Mouse (Mus musculus) erythroblast, adult 5-6 weeks (primary cell): ENCODE data around the gene Ubxn1. TPM values are rescaled to one million over a fixed set of nuclear protein-coding genes. Genes with fewer than 3 reads are reported as not detected.
"Not testable (repeated sequence)": the region's sequence is repeated elsewhere in the genome, so short reads cannot be mapped to it uniquely, and the experiment has no call there.

Source experiments
- ATAC-seq: replicated peaks from 2 replicates; pipeline ENCODE4 v1.8.0; 2016; ENCODE audit warnings: moderate number of reproducible peaks, mild to moderate bottlenecking, moderate TSS enrichment, inconsistent platforms; ENCODE audit not compliant: poor library complexity, low FRiP score, severe bottlenecking
- total RNA-seq, 2 experiments: library from RNA; stranded (forward) in 1 of 2; stranded (reverse) in 1 of 2; fragments of 150-400 nt in 1 of 2; fragments of 200-764, 138-1000 nt in 1 of 2; gene quantifications; 2 replicates each; pipeline versions ENCODE4 v1.2.3 to v1.2.4; 2015 to 2017; ENCODE audit warnings: low replicate concordance in 2 of 2

Gene Ubxn1
- total RNA-seq, 2 experiments from 2014 or later = 20.6 to 43.0 TPM

- ATAC-seq = not testable (repeated sequence)
These were observed 24.9 kb downstream of the Ubxn1 start for GRCm38 (mm10) chr19:8896231-8896630.

- peak; percentile 47 for ATAC-seq
These were observed 26.0 kb downstream of the Ubxn1 start for GRCm38 (mm10) chr19:8897211-8897864.

DNA sequence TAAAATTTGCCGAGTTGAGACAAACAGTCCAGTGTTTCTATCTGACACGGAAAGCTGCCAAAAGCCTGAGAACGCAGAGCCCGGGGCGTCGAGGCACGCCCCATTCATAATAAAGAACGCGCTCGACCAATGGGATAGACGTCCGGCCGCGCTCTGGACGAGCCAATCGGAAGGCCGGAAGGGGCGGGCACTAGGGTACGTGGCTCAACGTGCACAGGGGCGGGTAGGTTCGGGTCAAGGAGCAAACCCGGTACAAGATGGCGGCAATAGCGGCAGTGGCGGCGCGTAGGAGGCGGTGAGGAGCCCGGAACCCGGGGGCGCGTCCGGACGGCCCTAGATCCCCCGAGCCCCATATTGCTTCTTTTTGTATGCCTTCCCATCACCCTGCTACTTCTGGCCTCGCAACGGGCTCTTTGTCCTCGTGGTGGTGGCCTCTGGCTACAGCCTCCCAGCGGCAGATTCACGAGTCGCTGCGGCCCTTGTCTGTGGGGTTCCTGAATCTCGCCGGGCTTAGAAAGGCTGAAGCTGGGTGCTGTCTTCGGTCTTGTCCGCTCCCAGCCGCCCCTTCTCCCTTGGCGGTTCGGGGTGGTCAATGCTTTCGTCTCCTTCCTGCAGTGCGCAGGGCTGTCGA lies 26.7 kb downstream of the Ubxn1 start, which contains the start of gene Ganab:
TSS of gene Ganab (plus strand) at position 207 of the 631 bp plus-strand sequence.
- ATAC-seq = peak; percentile 95

- ATAC-seq = peak; percentile 40
These were observed 27.3 kb downstream of the Ubxn1 start for GRCm38 (mm10) chr19:8898576-8898975.

- ATAC-seq = no peak
These were observed 27.8 kb downstream of the Ubxn1 start for GRCm38 (mm10) chr19:8899079-8899478.

DNA sequence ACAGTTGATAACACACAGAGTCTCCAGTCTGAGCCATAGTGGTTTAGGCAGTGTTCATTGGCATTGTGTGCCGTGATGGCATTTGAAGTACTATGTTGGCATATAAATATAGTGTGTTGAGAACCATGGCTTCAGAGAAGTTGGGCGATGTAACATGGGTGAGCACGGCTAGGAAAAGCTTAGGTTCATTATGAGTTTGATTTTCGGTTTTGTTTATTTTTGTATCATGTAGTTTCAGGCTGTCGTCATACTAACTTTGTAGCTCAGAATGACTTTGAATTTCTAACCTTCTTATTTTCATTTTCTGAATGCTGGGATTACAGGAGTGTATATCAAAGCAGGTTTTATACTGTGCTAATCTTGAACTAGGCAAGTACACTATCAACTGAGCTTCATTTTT lies 32.1 kb downstream of the Ubxn1 start:
- no peak for ATAC-seq

GRCm38 (mm10) chr19:8908531-8908930 lies 37.2 kb downstream of the Ubxn1 start:
- no peak for ATAC-seq

- no peak for ATAC-seq
These were observed 40.5 kb downstream of the Ubxn1 start for GRCm38 (mm10) chr19:8911810-8912209.

GRCm38 (mm10) chr19:8914212-8914611 lies 42.9 kb downstream of the Ubxn1 start:
- ATAC-seq = no peak

DNA sequence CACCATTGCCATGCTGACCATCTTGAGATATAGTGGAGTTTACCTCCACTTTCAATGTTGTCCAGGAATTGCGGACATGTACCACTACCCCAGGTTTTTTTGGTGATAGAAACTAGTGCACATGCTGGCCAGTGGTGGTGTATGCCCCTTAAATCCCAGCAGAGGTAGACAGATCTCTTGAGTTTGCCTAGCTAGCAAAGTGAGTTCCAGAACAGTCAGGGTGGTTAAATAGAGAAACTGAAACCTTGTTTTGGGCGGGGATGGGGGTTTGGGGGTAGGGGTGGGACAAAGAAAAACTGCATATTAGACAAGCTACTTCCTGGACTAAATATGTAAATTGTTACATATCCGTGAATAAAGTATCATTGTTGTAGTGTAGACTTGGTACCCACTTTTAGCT lies 47.7 kb downstream of the Ubxn1 start:
- ATAC-seq = no peak

DNA sequence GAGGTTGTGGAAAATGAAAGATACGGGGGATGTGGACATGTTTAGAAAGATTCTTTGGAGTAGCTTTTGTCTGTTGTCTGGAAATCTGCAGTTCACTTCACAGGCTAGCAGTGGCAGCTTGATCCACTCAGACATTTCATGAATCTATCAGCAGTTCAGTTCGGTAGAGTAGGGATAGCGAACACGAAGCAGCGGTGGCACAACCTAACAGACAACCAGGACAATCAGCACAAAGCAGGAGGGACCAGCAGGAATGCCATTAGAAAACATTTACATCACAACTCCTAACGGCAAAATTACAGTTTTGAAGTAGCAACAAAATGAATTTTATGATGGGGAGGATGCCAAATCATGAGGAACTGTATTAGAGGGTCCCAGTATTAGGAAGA lies 48.4 kb downstream of the Ubxn1 start:
- ATAC-seq = no peak

DNA sequence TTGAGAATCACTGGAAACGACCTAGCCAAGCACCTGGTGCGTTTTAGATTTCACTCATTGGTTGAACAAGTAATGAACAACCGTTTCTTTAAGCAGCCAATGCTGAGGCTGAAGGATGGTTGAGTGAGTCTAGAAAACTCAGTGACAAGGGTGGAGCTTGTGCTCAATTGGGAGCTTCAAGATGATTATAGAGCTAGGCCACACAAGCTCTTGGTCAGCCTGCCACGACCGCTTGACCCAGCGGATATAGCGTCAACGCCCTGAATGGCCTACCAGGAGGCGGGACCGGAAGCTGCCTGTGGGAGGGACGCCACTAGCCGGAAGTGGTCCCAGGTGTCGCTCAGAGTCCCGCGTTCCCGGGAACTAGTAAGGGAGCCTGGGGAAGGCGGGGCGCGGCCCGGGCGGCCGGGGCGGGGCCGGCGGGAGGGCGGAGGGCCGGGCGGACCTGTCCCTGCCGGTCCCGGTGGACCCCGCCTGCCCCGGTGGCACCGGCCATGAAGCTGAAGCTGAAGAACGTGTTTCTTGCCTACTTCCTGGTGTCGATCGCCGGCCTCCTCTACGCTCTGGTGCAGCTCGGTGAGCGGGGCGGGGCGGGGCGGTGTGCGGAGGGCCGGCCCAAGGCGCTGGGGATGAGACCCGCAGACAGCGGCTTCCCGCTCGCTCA lies 48.9 kb downstream of the Ubxn1 start, which contains the start of gene B3gat3:
TSS of gene B3gat3 (plus strand) at position 302 of the 664 bp plus-strand sequence.
- ATAC-seq = peak; percentile 92

- ATAC-seq = peak; percentile 73
These were observed 49.6 kb downstream of the Ubxn1 start for GRCm38 (mm10) chr19:8920836-8921291.

DNA sequence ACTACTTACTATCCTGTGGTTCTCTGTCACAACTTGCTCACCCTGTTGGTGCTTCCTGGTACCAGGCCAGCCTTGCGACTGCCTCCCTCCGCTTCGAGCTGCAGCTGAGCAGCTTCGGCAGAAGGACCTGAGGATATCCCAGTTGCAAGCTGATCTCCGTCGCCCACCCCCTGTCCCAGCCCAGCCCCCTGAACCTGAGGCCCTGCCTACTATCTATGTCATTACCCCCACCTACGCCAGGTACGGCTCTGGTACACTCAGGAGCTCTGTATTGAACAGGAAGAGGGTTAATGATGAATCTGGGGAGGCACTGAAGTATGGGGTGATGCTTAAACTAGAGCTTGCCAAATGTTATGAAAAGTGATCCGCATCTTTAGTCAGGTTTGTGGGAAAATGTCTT lies 50.4 kb downstream of the Ubxn1 start:
- no peak for ATAC-seq

Other genes starting within 250 kb of the Ubxn1 start
Only the 30 nearest of the 32 such genes appear.
- 150 and 218 TPM in 2 replicates for gene Slc3a2, start 148.1 kb upstream of the Ubxn1 start, total RNA-seq (2015; ENCODE audit: low replicate concordance)
- 337 and 409 TPM in 2 replicates for gene Slc3a2, start 148.1 kb upstream of the Ubxn1 start, total RNA-seq (2017; ENCODE audit: low replicate concordance)
- 7.9 and 61.9 TPM in 2 replicates for gene Wdr74, start 135.7 kb upstream of the Ubxn1 start, total RNA-seq (2015; ENCODE audit: low replicate concordance)
- 15.3 and 18.3 TPM in 2 replicates for gene Wdr74, start 135.7 kb upstream of the Ubxn1 start, total RNA-seq (2017; ENCODE audit: low replicate concordance)
- gene 1700092M07Rik, start 130.8 kb upstream of the Ubxn1 start, total RNA-seq (2015; ENCODE audit: low replicate concordance) = not detected in 2 replicates
- not detected in 2 replicates for gene 1700092M07Rik, start 130.8 kb upstream of the Ubxn1 start, total RNA-seq (2017; ENCODE audit: low replicate concordance)
- gene Stx5a, start 130.1 kb upstream of the Ubxn1 start, total RNA-seq (2015; ENCODE audit: low replicate concordance) = 105 and 119 TPM in 2 replicates
- gene Stx5a, start 130.1 kb upstream of the Ubxn1 start, total RNA-seq (2017; ENCODE audit: low replicate concordance) = 161 and 226 TPM in 2 replicates
- 135 and 146 TPM in 2 replicates for gene Nxf1, start 114.4 kb upstream of the Ubxn1 start, total RNA-seq (2015; ENCODE audit: low replicate concordance)
- 35.0 and 81.7 TPM in 2 replicates for gene Nxf1, start 114.4 kb upstream of the Ubxn1 start, total RNA-seq (2017; ENCODE audit: low replicate concordance)
- gene Tmem223, start 100.5 kb upstream of the Ubxn1 start, total RNA-seq (2015; ENCODE audit: low replicate concordance) = 9.4 and 11.0 TPM in 2 replicates
- 3.1 and 6.8 TPM in 2 replicates for gene Tmem223, start 100.5 kb upstream of the Ubxn1 start, total RNA-seq (2017; ENCODE audit: low replicate concordance)
- 55.1 and 59.6 TPM in 2 replicates for gene Tmem179b, start 97.0 kb upstream of the Ubxn1 start, total RNA-seq (2015; ENCODE audit: low replicate concordance)
- gene Tmem179b, start 97.0 kb upstream of the Ubxn1 start, total RNA-seq (2017; ENCODE audit: low replicate concordance) = 24.3 and 37.4 TPM in 2 replicates
- 1.2 and 5.9 TPM in 2 replicates for gene Taf6l, start 85.1 kb upstream of the Ubxn1 start, total RNA-seq (2015; ENCODE audit: low replicate concordance)
- gene Taf6l, start 85.1 kb upstream of the Ubxn1 start, total RNA-seq (2017; ENCODE audit: low replicate concordance) = 1.0 and 9.5 TPM in 2 replicates
- gene Polr2g, start 72.9 kb upstream of the Ubxn1 start, total RNA-seq (2015; ENCODE audit: low replicate concordance) = 21.5 and 23.0 TPM in 2 replicates
- gene Polr2g, start 72.9 kb upstream of the Ubxn1 start, total RNA-seq (2017; ENCODE audit: low replicate concordance) = 9.9 and 20.1 TPM in 2 replicates
- gene Zbtb3, start 68.9 kb upstream of the Ubxn1 start, total RNA-seq (2015; ENCODE audit: low replicate concordance) = 0.42 TPM in 1 of 2 replicates, not detected in the other
- gene Zbtb3, start 68.9 kb upstream of the Ubxn1 start, total RNA-seq (2017; ENCODE audit: low replicate concordance) = 0.60 TPM in 1 of 2 replicates, not detected in the other
- 10.0 and 13.6 TPM in 2 replicates for gene Ttc9c, start 52.2 kb upstream of the Ubxn1 start, total RNA-seq (2015; ENCODE audit: low replicate concordance)
- 13.8 and 20.1 TPM in 2 replicates for gene Ttc9c, start 52.2 kb upstream of the Ubxn1 start, total RNA-seq (2017; ENCODE audit: low replicate concordance)
- gene Hnrnpul2, start 51.5 kb upstream of the Ubxn1 start, total RNA-seq (2015; ENCODE audit: low replicate concordance) = 14.4 and 27.4 TPM in 2 replicates
- 42.6 and 58.0 TPM in 2 replicates for gene Hnrnpul2, start 51.5 kb upstream of the Ubxn1 start, total RNA-seq (2017; ENCODE audit: low replicate concordance)
- 4.2 TPM in 1 of 2 replicates, not detected in the other for gene AC129217.1, start 41.7 kb upstream of the Ubxn1 start, total RNA-seq (2015; ENCODE audit: low replicate concordance)
- 14.8 TPM in 1 of 2 replicates, not detected in the other for gene AC129217.1, start 41.7 kb upstream of the Ubxn1 start, total RNA-seq (2017; ENCODE audit: low replicate concordance)
- gene Bscl2, start 34.0 kb upstream of the Ubxn1 start, total RNA-seq (2015; ENCODE audit: low replicate concordance) = 28.8 and 40.3 TPM in 2 replicates
- gene Bscl2, start 34.0 kb upstream of the Ubxn1 start, total RNA-seq (2017; ENCODE audit: low replicate concordance) = 12.7 and 16.4 TPM in 2 replicates
- not detected in 2 replicates for gene Gng3, start 32.3 kb upstream of the Ubxn1 start, total RNA-seq (2015; ENCODE audit: low replicate concordance)
- gene Gng3, start 32.3 kb upstream of the Ubxn1 start, total RNA-seq (2017; ENCODE audit: low replicate concordance) = 0.56 TPM in 1 of 2 replicates, not detected in the other
- not detected in 2 replicates for gene Lrrn4cl, start 20.7 kb upstream of the Ubxn1 start, total RNA-seq (2015; ENCODE audit: low replicate concordance)
- gene Lrrn4cl, start 20.7 kb upstream of the Ubxn1 start, total RNA-seq (2017; ENCODE audit: low replicate concordance) = not detected in 2 replicates
- gene Uqcc3, start 9.4 kb downstream of the Ubxn1 start, total RNA-seq (2015; ENCODE audit: low replicate concordance) = 1.5 and 8.4 TPM in 2 replicates
- 11.8 and 12.3 TPM in 2 replicates for gene Uqcc3, start 9.4 kb downstream of the Ubxn1 start, total RNA-seq (2017; ENCODE audit: low replicate concordance)
- gene Lbhd1, start 12.2 kb downstream of the Ubxn1 start, total RNA-seq (2015; ENCODE audit: low replicate concordance) = 24.2 and 24.4 TPM in 2 replicates
- gene Lbhd1, start 12.2 kb downstream of the Ubxn1 start, total RNA-seq (2017; ENCODE audit: low replicate concordance) = 6.0 and 23.1 TPM in 2 replicates
- not detected in 2 replicates for gene Gm49403, start 12.4 kb downstream of the Ubxn1 start, total RNA-seq (2015; ENCODE audit: low replicate concordance)
- not detected in 2 replicates for gene Gm49403, start 12.4 kb downstream of the Ubxn1 start, total RNA-seq (2017; ENCODE audit: low replicate concordance)
- 14.6 and 21.3 TPM in 2 replicates for gene 1810009A15Rik, start 17.4 kb downstream of the Ubxn1 start, total RNA-seq (2015; ENCODE audit: low replicate concordance)
- 13.5 and 23.3 TPM in 2 replicates for gene 1810009A15Rik, start 17.4 kb downstream of the Ubxn1 start, total RNA-seq (2017; ENCODE audit: low replicate concordance)
- not detected in 2 replicates for gene Gm49416, start 17.4 kb downstream of the Ubxn1 start, total RNA-seq (2015; ENCODE audit: low replicate concordance)
- gene Gm49416, start 17.4 kb downstream of the Ubxn1 start, total RNA-seq (2017; ENCODE audit: low replicate concordance) = not detected in 2 replicates
- gene Ints5, start 21.5 kb downstream of the Ubxn1 start, total RNA-seq (2015; ENCODE audit: low replicate concordance) = 2.3 and 7.1 TPM in 2 replicates
- gene Ints5, start 21.5 kb downstream of the Ubxn1 start, total RNA-seq (2017; ENCODE audit: low replicate concordance) = 4.7 and 5.4 TPM in 2 replicates
- gene Ganab, start 26.6 kb downstream of the Ubxn1 start, total RNA-seq (2015; ENCODE audit: low replicate concordance) = 12.7 and 20.9 TPM in 2 replicates
- gene Ganab, start 26.6 kb downstream of the Ubxn1 start, total RNA-seq (2017; ENCODE audit: low replicate concordance) = 19.5 and 20.4 TPM in 2 replicates
- 12.5 and 14.2 TPM in 2 replicates for gene B3gat3, start 48.9 kb downstream of the Ubxn1 start, total RNA-seq (2015; ENCODE audit: low replicate concordance)
- 11.1 and 12.4 TPM in 2 replicates for gene B3gat3, start 48.9 kb downstream of the Ubxn1 start, total RNA-seq (2017; ENCODE audit: low replicate concordance)
- gene Rom1, start 57.9 kb downstream of the Ubxn1 start, total RNA-seq (2015; ENCODE audit: low replicate concordance) = 1.2 TPM in 1 of 2 replicates, not detected in the other
- 1.7 and 3.0 TPM in 2 replicates for gene Rom1, start 57.9 kb downstream of the Ubxn1 start, total RNA-seq (2017; ENCODE audit: low replicate concordance)
- 1.7 and 4.8 TPM in 2 replicates for gene Eml3, start 58.1 kb downstream of the Ubxn1 start, total RNA-seq (2015; ENCODE audit: low replicate concordance)
- 6.3 and 8.3 TPM in 2 replicates for gene Eml3, start 58.1 kb downstream of the Ubxn1 start, total RNA-seq (2017; ENCODE audit: low replicate concordance)
- 16.9 and 22.8 TPM in 2 replicates for gene Mta2, start 70.4 kb downstream of the Ubxn1 start, total RNA-seq (2015; ENCODE audit: low replicate concordance)
- 39.5 and 54.4 TPM in 2 replicates for gene Mta2, start 70.4 kb downstream of the Ubxn1 start, total RNA-seq (2017; ENCODE audit: low replicate concordance)
- gene Tut1, start 82.4 kb downstream of the Ubxn1 start, total RNA-seq (2015; ENCODE audit: low replicate concordance) = 1.0 and 2.7 TPM in 2 replicates
- 2.3 and 6.8 TPM in 2 replicates for gene Tut1, start 82.4 kb downstream of the Ubxn1 start, total RNA-seq (2017; ENCODE audit: low replicate concordance)
- gene Eef1g, start 95.5 kb downstream of the Ubxn1 start, total RNA-seq (2015; ENCODE audit: low replicate concordance) = 181 and 213 TPM in 2 replicates
- gene Eef1g, start 95.5 kb downstream of the Ubxn1 start, total RNA-seq (2017; ENCODE audit: low replicate concordance) = 105 and 149 TPM in 2 replicates
- 19.0 and 20.0 TPM in 2 replicates for gene Ahnak, start 117.8 kb downstream of the Ubxn1 start, total RNA-seq (2015; ENCODE audit: low replicate concordance)
- gene Ahnak, start 117.8 kb downstream of the Ubxn1 start, total RNA-seq (2017; ENCODE audit: low replicate concordance) = 24.3 and 30.2 TPM in 2 replicates